In the genomic region with DNA sequence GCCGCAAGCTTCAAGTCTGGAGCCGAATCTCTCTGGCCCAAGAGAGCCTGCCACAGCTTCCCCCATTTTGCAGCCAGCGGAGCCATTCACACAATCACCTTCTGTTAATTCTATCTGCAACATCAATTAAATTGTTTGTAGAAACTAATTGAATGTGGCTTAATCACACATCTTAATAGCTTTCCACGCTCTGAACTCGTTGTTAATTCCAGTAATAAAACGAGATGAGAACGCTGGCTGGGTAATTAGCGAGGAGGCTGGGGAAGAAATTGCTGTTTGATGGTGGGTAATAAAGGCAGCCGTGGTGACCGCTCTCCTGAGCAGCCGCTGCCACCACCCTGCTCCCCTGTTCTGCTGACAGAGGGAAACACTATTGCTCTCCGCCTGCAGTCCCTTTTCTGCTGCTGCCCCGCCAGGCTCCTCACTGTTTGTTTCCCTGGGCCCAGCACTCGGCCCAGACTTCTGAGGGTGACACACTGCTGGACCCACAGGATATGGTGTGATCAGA, we compare ENCODE assay signal across 26 mouse cellular contexts. TPM values are rescaled to one million over a fixed set of nuclear protein-coding genes. Genes with fewer than 3 reads are reported as not detected.
DNase-seq lines count a peak whose midpoint lies in the region; ATAC-seq and TF ChIP-seq lines count a peak whose summit lies in the region.
"Had no signal": no experiment of that assay in that cellular context is flagged by ENCODE, and none has a peak within 500 bp of the region (broad histone marks: within the 10 kb centered on the region; RNA-seq: fewer than 3 reads in every experiment).

No protein-coding gene starts in this region.

- no peaks in the 10 kb centered on the region for H3K27me3 ChIP-seq in intestine, embryonic 16.5 days (replicated peaks; ENCODE audit: control insufficient read depth, insufficient read depth, low read length)
- H3K27me3 ChIP-seq in intestine, postnatal 0 days (replicated peaks; ENCODE audit: control insufficient read depth, insufficient read depth, low read length), result no peaks in the 10 kb centered on the region
- H3K27me3 ChIP-seq in hindbrain, embryonic 14.5 days (ENCODE audit: control insufficient read depth, insufficient read depth, low read length), result no peaks in the 10 kb centered on the region
- H3K27me3 ChIP-seq in hindbrain, embryonic 16.5 days (replicated peaks; ENCODE audit: control insufficient read depth, insufficient read depth, low read length), result no peaks in the 10 kb centered on the region
- no peaks in the 10 kb centered on the region for H3K27me3 ChIP-seq in neural tube, embryonic 14.5 days (ENCODE audit: control insufficient read depth, insufficient read depth, low read length)
- H3K27me3 ChIP-seq: heart, embryonic 15.5 days; intestine, embryonic 15.5 days; limb, embryonic 15.5 days; liver, embryonic 15.5 days had no signal

- ATAC-seq in intestine, embryonic 16.5 days, result 0 out of 2 replicates have a peak, but pooled peaks have one; percentile 16
- no peak for ATAC-seq in intestine, postnatal 0 days
- peak; percentile 38 for ATAC-seq in hindbrain, embryonic 14.5 days (ENCODE audit: low FRiP score)
- peak; percentile 19; the same call in 1 of the 2 replicates for ATAC-seq in hindbrain, embryonic 16.5 days
- ATAC-seq in neural tube, embryonic 14.5 days (ENCODE audit: low read depth), result peak; percentile 64
- ATAC-seq: intestine, embryonic 15.5 days had no signal

- peaks cover 18% of the 10 kb centered on the region for H3K36me3 ChIP-seq in intestine, embryonic 16.5 days (ENCODE audit: control insufficient read depth, insufficient read depth, low read length)
- H3K36me3 ChIP-seq in intestine, postnatal 0 days (ENCODE audit: control insufficient read depth, insufficient read depth), result peaks cover 81% of the 10 kb centered on the region
- H3K36me3 ChIP-seq in hindbrain, embryonic 14.5 days (replicated peaks; ENCODE audit: control insufficient read depth, insufficient read depth), result peaks cover 83% of the 10 kb centered on the region
- H3K36me3 ChIP-seq in hindbrain, embryonic 16.5 days (ENCODE audit: control insufficient read depth, insufficient read depth, low read length), result peaks cover 46% of the 10 kb centered on the region
- H3K36me3 ChIP-seq in neural tube, embryonic 14.5 days (ENCODE audit: control insufficient read depth, insufficient read depth, low read length), result peaks cover 30% of the 10 kb centered on the region

- no peak overlapping the region for H3K27ac ChIP-seq in intestine, embryonic 16.5 days (ENCODE audit: low read length)
- H3K27ac ChIP-seq in intestine, postnatal 0 days (ENCODE audit: low read depth, low read length), result no peak overlapping the region
- peak overlapping the region; percentile 58 for H3K27ac ChIP-seq in hindbrain, embryonic 14.5 days
- H3K27ac ChIP-seq in hindbrain, embryonic 16.5 days (ENCODE audit: low read depth, low read length), result peak overlapping the region; percentile 45
- peak overlapping the region; percentile 60 for H3K27ac ChIP-seq in neural tube, embryonic 14.5 days (ENCODE audit: low read depth, low read length)
- H3K27ac ChIP-seq: gastrocnemius, adult 2 months; heart, embryonic 15.5 days; intestine, embryonic 15.5 days; layer of hippocampus, adult 2 months; limb, embryonic 15.5 days; liver, embryonic 15.5 days; macrophage had no signal

- H3K9ac ChIP-seq in intestine, embryonic 16.5 days (ENCODE audit: low read depth, low read length), result no peak overlapping the region
- H3K9ac ChIP-seq in intestine, postnatal 0 days (ENCODE audit: low read depth, low read length), result no peak overlapping the region
- no peak overlapping the region for H3K9ac ChIP-seq in hindbrain, embryonic 14.5 days
- H3K9ac ChIP-seq in hindbrain, embryonic 16.5 days (ENCODE audit: low read depth, low read length), result no peak overlapping the region
- H3K9ac ChIP-seq in neural tube, embryonic 14.5 days (replicated peaks; ENCODE audit: low read depth, low read length), result no peak overlapping the region
- H3K9ac ChIP-seq: heart, embryonic 15.5 days; intestine, embryonic 15.5 days; limb, embryonic 15.5 days; liver, embryonic 15.5 days had no signal

- DNase-seq in hindbrain, embryonic 14.5 days (ENCODE audit: low spot score), result no peak
- no peak for DNase-seq in adrenal gland, postnatal 10 days
- DNase-seq in layer of hippocampus, postnatal 14 days (ENCODE audit: low spot score in 2 of 2), result no peak
- DNase-seq: adrenal gland, adult 2 months; cerebellum, adult 18-20 months; gastrocnemius, adult 2 months; heart, postnatal 4 days; kidney, postnatal 25 days; right cerebral cortex, adult 18-20 months; right cerebral cortex, postnatal 4 days; thymus, postnatal 14 days had no signal

- H3K4me2 ChIP-seq in intestine, embryonic 16.5 days (ENCODE audit: low read depth, low read length), result no peak overlapping the region
- H3K4me2 ChIP-seq in intestine, postnatal 0 days (replicated peaks; ENCODE audit: low read depth), result no peak overlapping the region
- no peak overlapping the region for H3K4me2 ChIP-seq in hindbrain, embryonic 14.5 days (replicated peaks)
- H3K4me2 ChIP-seq in hindbrain, embryonic 16.5 days (ENCODE audit: low read length), result no peak overlapping the region
- H3K4me2 ChIP-seq in neural tube, embryonic 14.5 days (ENCODE audit: low read depth, low read length), result no peak overlapping the region
- H3K4me2 ChIP-seq: heart, embryonic 15.5 days; intestine, embryonic 15.5 days; limb, embryonic 15.5 days; liver, embryonic 15.5 days had no signal

- H3K4me1 ChIP-seq in intestine, embryonic 16.5 days (ENCODE audit: control insufficient read depth, insufficient read depth, low read length), result no peaks in the 10 kb centered on the region
- no peaks in the 10 kb centered on the region for H3K4me1 ChIP-seq in intestine, postnatal 0 days (replicated peaks; ENCODE audit: control insufficient read depth, insufficient read depth, low read length)
- H3K4me1 ChIP-seq in hindbrain, embryonic 14.5 days (replicated peaks; ENCODE audit: control insufficient read depth, insufficient read depth, low read length), result peaks cover 19% of the 10 kb centered on the region; the same call in 1 of the 2 replicates
- peaks cover 19% of the 10 kb centered on the region for H3K4me1 ChIP-seq in hindbrain, embryonic 16.5 days (ENCODE audit: control insufficient read depth, insufficient read depth, low read depth, low read length)
- H3K4me1 ChIP-seq in neural tube, embryonic 14.5 days (ENCODE audit: control insufficient read depth, insufficient read depth, low read length), result peaks cover 43% of the 10 kb centered on the region
- H3K4me1 ChIP-seq: intestine, embryonic 15.5 days had no signal

- 45% methylated on average over 14 of the region's 14 CpGs for WGBS in intestine, embryonic 16.5 days
- WGBS in intestine, postnatal 0 days, result 40% methylated on average over 14 of the region's 14 CpGs
- 50% methylated on average over 14 of the region's 14 CpGs for WGBS in hindbrain, embryonic 14.5 days
- 57% methylated on average over 14 of the region's 14 CpGs for WGBS in hindbrain, embryonic 16.5 days
- WGBS in neural tube, embryonic 14.5 days, result 16% methylated on average over 14 of the region's 14 CpGs

- H3K9me3 ChIP-seq in intestine, embryonic 16.5 days (ENCODE audit: control insufficient read depth, low read length), result no peaks in the 10 kb centered on the region
- H3K9me3 ChIP-seq in intestine, postnatal 0 days (ENCODE audit: control insufficient read depth), result no peaks in the 10 kb centered on the region
- H3K9me3 ChIP-seq in hindbrain, embryonic 14.5 days (ENCODE audit: control insufficient read depth, low read length), result no peaks in the 10 kb centered on the region
- H3K9me3 ChIP-seq in hindbrain, embryonic 16.5 days (ENCODE audit: control insufficient read depth, low read length), result no peaks in the 10 kb centered on the region
- no peaks in the 10 kb centered on the region for H3K9me3 ChIP-seq in neural tube, embryonic 14.5 days (ENCODE audit: control insufficient read depth, low read length)
- H3K9me3 ChIP-seq: heart, embryonic 15.5 days; intestine, embryonic 15.5 days; limb, embryonic 15.5 days; liver, embryonic 15.5 days had no signal

- TF ChIP-seq CTCF in intestine, postnatal 0 days (IDR thresholded peaks at IDR 0.05; ENCODE audit: low read depth), result no peak

- no peak overlapping the region for H3K4me3 ChIP-seq in intestine, embryonic 16.5 days (ENCODE audit: low read length)
- no peak overlapping the region for H3K4me3 ChIP-seq in intestine, postnatal 0 days (ENCODE audit: low read depth, low read length)
- H3K4me3 ChIP-seq in hindbrain, embryonic 14.5 days (replicated peaks; ENCODE audit: low read length), result no peak overlapping the region
- no peak overlapping the region for H3K4me3 ChIP-seq in hindbrain, embryonic 16.5 days (ENCODE audit: low read length)
- H3K4me3 ChIP-seq in neural tube, embryonic 14.5 days (ENCODE audit: low read depth, low read length), result no peak overlapping the region
- H3K4me3 ChIP-seq: gastrocnemius, adult 2 months; heart, embryonic 15.5 days; intestine, embryonic 15.5 days; layer of hippocampus, adult 2 months; limb, embryonic 15.5 days; liver, embryonic 15.5 days had no signal

RNA-seq across cellular contexts. Expression of a gene that starts 36.5 kb away (rescaled TPM):
- polyA plus RNA-seq in intestine, embryonic 16.5 days (2015; fragmentation: Nextera tagmentation; extraction: Ambion mirVana), result 0.04 TPM in 1 of 2 replicates, not detected in the other
- polyA plus RNA-seq in intestine, postnatal 0 days (2015; fragmentation: Nextera tagmentation; extraction: Ambion mirVana), result not detected in 2 replicates
- polyA plus RNA-seq in hindbrain, embryonic 14.5 days (2014; fragmentation: Nextera tagmentation; extraction: Ambion mirVana), result 3.3 and 4.9 TPM in 2 replicates
- polyA plus RNA-seq in hindbrain, embryonic 16.5 days (2015; fragmentation: Nextera tagmentation; extraction: Ambion mirVana), result 2.3 and 3.0 TPM in 2 replicates
- polyA plus RNA-seq in neural tube, embryonic 14.5 days (2014; fragmentation: Nextera tagmentation; extraction: Ambion mirVana), result 3.5 and 5.8 TPM in 2 replicates
- total RNA-seq in adrenal gland, postnatal 10 days (2021), result under 1 TPM in 1 of 2 experiments, not detected in 1; 0.09 TPM
- total RNA-seq in layer of hippocampus, postnatal 14 days (2021), result not detected
- total RNA-seq: adrenal gland, adult 2 months; gastrocnemius, adult 2 months; heart, postnatal 4 days; monocyte, adult 5-6 weeks had no signal
- polyA plus RNA-seq: adrenal gland, adult 2 months; gonadal fat pad, adult 2 months; heart, embryonic 15.5 days; liver, embryonic 15.5 days; lung, embryonic 16.5 days; macrophage; stomach, embryonic 14.5 days had no signal

RNA-seq across cellular contexts. Expression of a gene that starts 38.5 kb away (rescaled TPM):
- 10.2 and 10.7 TPM in 2 replicates for polyA plus RNA-seq in intestine, embryonic 16.5 days (2015; fragmentation: Nextera tagmentation; extraction: Ambion mirVana)
- polyA plus RNA-seq in intestine, postnatal 0 days (2015; fragmentation: Nextera tagmentation; extraction: Ambion mirVana), result 14.9 and 16.6 TPM in 2 replicates
- 66.3 and 73.1 TPM in 2 replicates for polyA plus RNA-seq in hindbrain, embryonic 14.5 days (2014; fragmentation: Nextera tagmentation; extraction: Ambion mirVana)
- 46.4 and 47.7 TPM in 2 replicates for polyA plus RNA-seq in hindbrain, embryonic 16.5 days (2015; fragmentation: Nextera tagmentation; extraction: Ambion mirVana)
- 59.3 and 63.6 TPM in 2 replicates for polyA plus RNA-seq in neural tube, embryonic 14.5 days (2014; fragmentation: Nextera tagmentation; extraction: Ambion mirVana)
- total RNA-seq in adrenal gland, postnatal 10 days (2021), result 10 to 100 TPM; 67.6 to 72.2 TPM
- 100 to 1,000 TPM; 540 to 568 TPM for total RNA-seq in layer of hippocampus, postnatal 14 days (2021)

RNA-seq across cellular contexts. Expression of a gene that starts 42.8 kb away (rescaled TPM):
- 28.5 and 28.7 TPM in 2 replicates for polyA plus RNA-seq in intestine, embryonic 16.5 days (2015; fragmentation: Nextera tagmentation; extraction: Ambion mirVana)
- 27.5 and 28.8 TPM in 2 replicates for polyA plus RNA-seq in intestine, postnatal 0 days (2015; fragmentation: Nextera tagmentation; extraction: Ambion mirVana)
- polyA plus RNA-seq in hindbrain, embryonic 14.5 days (2014; fragmentation: Nextera tagmentation; extraction: Ambion mirVana), result 54.4 and 62.4 TPM in 2 replicates
- 61.7 and 63.1 TPM in 2 replicates for polyA plus RNA-seq in hindbrain, embryonic 16.5 days (2015; fragmentation: Nextera tagmentation; extraction: Ambion mirVana)
- 63.9 and 68.0 TPM in 2 replicates for polyA plus RNA-seq in neural tube, embryonic 14.5 days (2014; fragmentation: Nextera tagmentation; extraction: Ambion mirVana)
- 10 to 100 TPM in 1 of 2 experiments, 1 to 10 TPM in 1; 9.1 to 10.5 TPM for total RNA-seq in adrenal gland, postnatal 10 days (2021)
- 10 to 100 TPM; 23.1 to 27.5 TPM for total RNA-seq in layer of hippocampus, postnatal 14 days (2021)

RNA-seq across cellular contexts. Expression of a gene that starts 45.4 kb away (rescaled TPM):
- polyA plus RNA-seq in intestine, embryonic 16.5 days (2015; fragmentation: Nextera tagmentation; extraction: Ambion mirVana), result 113 and 117 TPM in 2 replicates
- 66.8 and 67.0 TPM in 2 replicates for polyA plus RNA-seq in intestine, postnatal 0 days (2015; fragmentation: Nextera tagmentation; extraction: Ambion mirVana)
- 92.8 and 92.9 TPM in 2 replicates for polyA plus RNA-seq in hindbrain, embryonic 14.5 days (2014; fragmentation: Nextera tagmentation; extraction: Ambion mirVana)
- polyA plus RNA-seq in hindbrain, embryonic 16.5 days (2015; fragmentation: Nextera tagmentation; extraction: Ambion mirVana), result 106 and 107 TPM in 2 replicates
- polyA plus RNA-seq in neural tube, embryonic 14.5 days (2014; fragmentation: Nextera tagmentation; extraction: Ambion mirVana), result 93.2 and 97.7 TPM in 2 replicates
- 100 to 1,000 TPM; 129 to 172 TPM for total RNA-seq in adrenal gland, postnatal 10 days (2021)
- total RNA-seq in layer of hippocampus, postnatal 14 days (2021), result 100 to 1,000 TPM; 113 to 116 TPM

RNA-seq across cellular contexts. Expression of a gene that starts 50.3 kb away (rescaled TPM):
- polyA plus RNA-seq in intestine, embryonic 16.5 days (2015; fragmentation: Nextera tagmentation; extraction: Ambion mirVana), result 0.16 and 0.29 TPM in 2 replicates
- polyA plus RNA-seq in intestine, postnatal 0 days (2015; fragmentation: Nextera tagmentation; extraction: Ambion mirVana), result 0.09 and 0.18 TPM in 2 replicates
- 0.22 and 0.23 TPM in 2 replicates for polyA plus RNA-seq in hindbrain, embryonic 14.5 days (2014; fragmentation: Nextera tagmentation; extraction: Ambion mirVana)
- 0.18 and 0.21 TPM in 2 replicates for polyA plus RNA-seq in hindbrain, embryonic 16.5 days (2015; fragmentation: Nextera tagmentation; extraction: Ambion mirVana)
- 0.17 and 0.45 TPM in 2 replicates for polyA plus RNA-seq in neural tube, embryonic 14.5 days (2014; fragmentation: Nextera tagmentation; extraction: Ambion mirVana)
- 1 to 10 TPM; 1.0 to 6.2 TPM for total RNA-seq in adrenal gland, postnatal 10 days (2021)
- under 1 TPM; 0.28 to 0.33 TPM for total RNA-seq in layer of hippocampus, postnatal 14 days (2021)
- total RNA-seq: adrenal gland, adult 2 months; monocyte, adult 5-6 weeks had no signal
- polyA plus RNA-seq: C2C12 had no signal

Comparison
In these comparisons a context has a peak if more than half of its experiments do, and no peak if none do; other contexts are left out.
1. H3K27ac ChIP-seq: peak in hindbrain, embryonic 14.5 days (single experiment), hindbrain, embryonic 16.5 days (single experiment) and neural tube, embryonic 14.5 days (single experiment); none in intestine, embryonic 16.5 days (single experiment) and intestine, postnatal 0 days (single experiment).